Mouse (Mus musculus): ENCODE data around the gene Map3k1. TPM values are rescaled to one million over a fixed set of nuclear protein-coding genes. Genes with fewer than 3 reads are reported as not detected.

Map3k1 gene
- polyA plus RNA-seq, 1 experiment, result 22.2 TPM

DNA sequence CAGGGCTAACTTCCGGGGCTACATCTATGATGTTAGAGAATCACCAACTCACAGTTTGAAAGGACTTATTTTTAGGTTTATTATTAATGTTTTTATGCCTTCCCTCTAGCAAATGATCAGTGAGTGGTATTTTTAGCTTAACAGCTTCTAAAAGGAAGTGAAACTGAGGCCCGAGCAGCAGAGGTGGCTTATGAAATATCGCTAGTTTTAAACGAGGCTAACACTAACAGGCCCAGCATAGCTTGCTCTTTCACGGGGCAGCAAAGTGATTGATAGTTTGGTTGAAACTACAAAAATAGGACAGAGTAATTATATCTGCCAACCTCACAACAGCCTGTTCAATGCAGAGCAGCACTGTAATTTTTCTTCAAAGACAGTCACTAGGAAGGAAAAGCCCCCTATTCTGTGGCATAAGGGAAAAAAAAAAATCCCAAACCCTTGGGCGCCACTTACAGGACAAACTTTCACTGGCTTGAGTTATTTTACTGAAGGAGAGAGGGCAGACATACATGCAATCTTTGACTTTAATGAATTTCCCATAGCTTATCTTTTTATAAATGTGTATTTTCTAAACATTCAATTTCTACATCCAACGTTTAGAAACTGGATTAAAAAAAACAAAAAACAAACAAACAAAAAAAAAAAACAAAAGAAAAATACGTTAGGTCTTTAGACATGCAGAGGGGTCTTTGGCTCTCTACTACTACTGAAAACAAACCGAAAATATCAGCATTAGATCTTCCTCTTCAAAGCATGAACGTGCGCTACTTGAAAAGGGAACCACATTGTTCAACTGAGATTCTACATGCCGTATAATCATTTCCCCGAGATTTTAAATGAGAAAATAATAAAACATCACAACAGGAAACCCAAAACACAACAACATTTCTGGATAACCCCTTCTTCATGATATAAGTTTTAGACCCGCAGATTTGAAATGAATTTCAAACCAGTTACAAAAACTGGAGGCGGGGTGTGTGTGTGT, 2.8 kb downstream of the Map3k1 start:
- WGBS, result 13% methylated on average over 15 of the region's 15 CpGs
- H3K4me3 ChIP-seq (replicated peaks; ENCODE audit: extremely low read depth, low read depth, low read length), result no peak overlapping the region
- TF ChIP-seq CTCF (IDR thresholded peaks at IDR 0.05; ENCODE audit: insufficient read depth, low read length) (no peak), POLR2A (IDR thresholded peaks at IDR 0.05; ENCODE audit: borderline replicate concordance, extremely low read depth, low read depth, low read length) (no peak)
- peaks cover 24% of the 10 kb centered on the region for H3K4me1 ChIP-seq (ENCODE audit: control insufficient read depth, insufficient read depth, low read length)
- no peak for DNase-seq

DNA sequence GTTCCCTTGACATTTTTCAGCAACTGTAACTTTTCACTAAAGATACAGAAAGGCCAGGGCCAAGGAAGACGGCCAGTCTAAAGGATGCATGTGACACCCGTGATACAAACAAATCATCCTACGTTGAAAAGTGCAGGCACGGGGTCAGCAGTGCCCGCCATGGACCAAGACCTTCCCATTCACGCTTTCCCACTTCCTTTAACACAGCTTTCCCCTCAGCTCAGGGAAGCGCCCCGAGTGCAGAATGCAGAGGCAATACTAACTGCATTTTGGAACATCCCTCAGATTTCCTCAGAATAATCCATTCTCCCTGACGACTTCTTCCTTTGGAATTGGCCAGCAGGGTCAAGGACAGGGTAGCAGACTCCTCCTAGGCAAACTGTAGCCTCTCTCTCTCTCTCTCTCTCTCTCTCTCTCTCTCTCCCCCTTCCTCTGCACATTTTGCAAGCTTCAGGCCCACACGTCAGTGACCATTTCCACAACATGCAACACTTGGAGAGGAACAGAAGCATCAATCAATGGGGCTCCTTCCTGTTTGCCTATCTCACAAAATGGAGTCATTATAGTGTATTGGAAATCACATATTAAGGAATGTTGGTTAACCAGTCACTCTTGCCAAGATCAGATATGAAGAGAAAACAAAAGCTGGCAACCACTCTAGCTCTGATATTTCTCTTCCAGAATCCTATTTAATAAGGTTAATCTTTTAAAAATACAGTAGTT, 3.7 kb downstream of the Map3k1 start:
- Histone ChIP-seq H3K4me3 (replicated peaks; ENCODE audit: extremely low read depth, low read depth, low read length) (peak overlapping the region; percentile 24), H3K4me1 (ENCODE audit: control insufficient read depth, insufficient read depth, low read length) (peaks cover 27% of the 10 kb centered on the region)
- no peak for DNase-seq
- WGBS, result 20% methylated on average over 10 of the region's 10 CpGs
- TF ChIP-seq POLR2A (IDR thresholded peaks at IDR 0.05; ENCODE audit: borderline replicate concordance, extremely low read depth, low read depth, low read length) (no peak), CTCF (IDR thresholded peaks at IDR 0.05; ENCODE audit: insufficient read depth, low read length) (no peak)

DNA sequence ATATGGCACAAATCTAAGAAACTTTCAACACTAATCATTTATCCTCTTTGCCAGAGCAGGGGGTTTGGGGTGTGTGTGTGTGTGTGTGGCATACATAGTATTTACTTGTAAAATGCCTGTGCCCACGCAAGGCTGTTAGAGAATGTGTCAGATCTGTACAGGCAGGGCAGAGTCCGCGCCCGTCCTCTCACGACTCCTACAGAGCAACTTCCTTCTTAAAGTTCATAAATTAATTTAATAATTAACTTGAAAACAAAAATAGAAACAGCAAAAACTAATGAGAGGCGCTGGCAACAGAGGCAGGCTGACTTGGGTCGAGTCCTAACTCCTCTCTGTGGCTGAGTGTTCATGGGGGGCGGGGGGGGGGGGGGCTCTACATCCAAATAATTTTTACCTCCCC, 4.6 kb downstream of the Map3k1 start:
- DNase-seq, result no peak
- 38% methylated on average over 8 of the region's 8 CpGs for WGBS
- Histone ChIP-seq H3K4me3 (replicated peaks; ENCODE audit: extremely low read depth, low read depth, low read length) (no peak overlapping the region), H3K4me1 (ENCODE audit: control insufficient read depth, insufficient read depth, low read length) (peaks cover 27% of the 10 kb centered on the region)
- TF ChIP-seq POLR2A (IDR thresholded peaks at IDR 0.05; ENCODE audit: borderline replicate concordance, extremely low read depth, low read depth, low read length) (no peak), CTCF (IDR thresholded peaks at IDR 0.05; ENCODE audit: insufficient read depth, low read length) (no peak)

DNA sequence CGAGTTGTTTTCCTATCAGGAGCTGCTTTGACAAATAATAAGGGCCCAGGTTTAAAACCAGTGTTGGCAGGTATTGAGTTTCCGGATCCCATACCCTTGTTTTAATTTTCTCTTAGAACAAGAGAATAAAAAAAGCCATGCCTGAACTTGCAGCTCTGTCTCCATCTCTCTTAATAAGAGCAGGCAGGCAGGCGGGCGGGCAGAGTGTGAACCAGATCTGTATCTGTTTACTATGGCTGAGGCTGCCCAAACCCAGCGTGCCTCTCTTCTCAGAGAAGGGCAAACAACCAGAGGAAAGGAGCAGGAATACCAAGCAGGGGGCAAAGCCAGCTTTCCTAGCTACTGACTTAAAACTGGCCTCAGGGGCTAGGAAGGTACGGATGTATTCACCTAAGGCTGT, 5.3 kb downstream of the Map3k1 start:
- Histone ChIP-seq H3K4me3 (replicated peaks; ENCODE audit: extremely low read depth, low read depth, low read length) (no peak overlapping the region), H3K4me1 (ENCODE audit: control insufficient read depth, insufficient read depth, low read length) (peaks cover 31% of the 10 kb centered on the region)
- WGBS, result 42% methylated on average over 6 of the region's 6 CpGs
- DNase-seq, result no peak
- TF ChIP-seq POLR2A (IDR thresholded peaks at IDR 0.05; ENCODE audit: borderline replicate concordance, extremely low read depth, low read depth, low read length) (no peak), CTCF (IDR thresholded peaks at IDR 0.05; ENCODE audit: insufficient read depth, low read length) (no peak)

DNA sequence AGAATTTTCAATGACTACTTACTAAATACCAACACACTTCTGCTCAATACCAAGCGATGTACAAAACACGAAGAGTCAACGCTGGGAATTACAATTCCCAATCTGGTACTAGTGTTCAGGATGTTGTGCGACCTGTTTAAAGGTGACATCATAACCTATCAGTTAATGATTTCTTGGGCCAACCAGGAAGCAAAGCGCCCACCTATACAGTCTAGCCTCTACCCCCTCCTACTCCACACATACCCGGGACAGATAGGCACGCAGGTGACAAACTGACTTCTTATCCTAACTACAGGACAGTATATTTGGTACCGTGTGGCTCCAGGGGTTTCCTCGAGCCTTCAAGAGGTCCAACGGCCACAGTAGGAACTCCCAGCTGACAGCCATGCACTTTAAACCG, 5.9 kb downstream of the Map3k1 start:
- WGBS, result 66% methylated on average over 11 of the region's 11 CpGs
- H3K4me3 ChIP-seq (replicated peaks; ENCODE audit: extremely low read depth, low read depth, low read length), result no peak overlapping the region
- no peak for TF ChIP-seq CTCF (IDR thresholded peaks at IDR 0.05; ENCODE audit: insufficient read depth, low read length)
- TF ChIP-seq POLR2A (IDR thresholded peaks at IDR 0.05; ENCODE audit: borderline replicate concordance, extremely low read depth, low read depth, low read length), result no peak
- DNase-seq, result no peak
- peaks cover 37% of the 10 kb centered on the region for H3K4me1 ChIP-seq (ENCODE audit: control insufficient read depth, insufficient read depth, low read length)

DNA sequence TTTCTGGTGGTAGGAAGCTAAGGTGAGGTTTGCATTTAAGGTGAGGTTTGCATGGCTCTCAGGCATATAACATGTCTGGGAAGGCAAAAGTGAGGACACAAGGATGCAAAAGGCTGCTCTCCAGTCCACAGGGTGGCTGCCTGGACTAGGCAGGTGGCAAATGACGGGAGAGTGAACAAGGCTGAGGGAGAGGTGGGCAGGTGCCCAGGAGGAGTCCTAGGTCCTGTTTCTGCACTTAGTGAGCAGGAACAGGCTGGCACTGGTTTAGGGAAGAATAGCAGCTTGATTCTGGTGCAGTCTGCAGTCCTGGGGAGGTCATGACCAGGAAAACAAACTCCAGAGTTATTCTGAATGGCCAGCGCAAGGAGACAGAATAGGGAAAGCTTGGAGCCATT, 6.5 kb downstream of the Map3k1 start:
- DNase-seq, result no peak
- 63% methylated on average over 2 of the region's 2 CpGs for WGBS
- Histone ChIP-seq H3K4me3 (replicated peaks; ENCODE audit: extremely low read depth, low read depth, low read length) (no peak overlapping the region), H3K4me1 (ENCODE audit: control insufficient read depth, insufficient read depth, low read length) (peaks cover 44% of the 10 kb centered on the region)
- TF ChIP-seq CTCF (IDR thresholded peaks at IDR 0.05; ENCODE audit: insufficient read depth, low read length) (no peak), POLR2A (IDR thresholded peaks at IDR 0.05; ENCODE audit: borderline replicate concordance, extremely low read depth, low read depth, low read length) (no peak)

DNA sequence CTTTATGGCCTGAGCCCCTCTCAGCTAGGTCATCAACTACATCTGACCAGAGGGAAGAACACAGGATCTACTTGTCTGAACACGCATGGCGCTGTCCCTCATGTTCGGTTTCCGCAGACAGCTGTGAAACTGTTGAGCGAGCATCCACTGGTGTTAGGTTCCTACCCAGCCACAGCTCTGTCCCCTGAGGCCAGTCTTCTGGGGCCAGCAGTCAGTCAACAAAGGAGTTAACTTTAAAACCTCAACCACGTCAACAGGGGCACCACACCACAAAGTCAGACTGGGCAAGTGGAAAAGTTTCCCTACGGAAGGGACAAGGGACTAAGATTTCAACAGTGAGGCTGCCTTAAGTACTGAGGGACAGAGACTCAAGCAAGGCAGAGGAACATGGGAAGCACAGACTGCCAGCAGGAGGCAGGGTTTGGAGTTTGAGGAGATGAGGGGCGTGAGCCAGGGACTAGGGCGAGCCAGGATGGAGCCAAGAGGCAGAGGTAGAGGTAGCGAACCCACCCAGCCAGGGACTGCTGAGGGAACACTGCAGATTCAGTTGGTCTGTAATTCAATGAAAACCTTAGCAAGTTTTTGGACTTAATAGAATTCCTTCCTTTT, 7.0 kb downstream of the Map3k1 start:
- DNase-seq, result no peak
- 65% methylated on average over 10 of the region's 10 CpGs for WGBS
- Histone ChIP-seq H3K4me1 (ENCODE audit: control insufficient read depth, insufficient read depth, low read length) (peaks cover 46% of the 10 kb centered on the region), H3K4me3 (replicated peaks; ENCODE audit: extremely low read depth, low read depth, low read length) (no peak overlapping the region)
- TF ChIP-seq POLR2A (IDR thresholded peaks at IDR 0.05; ENCODE audit: borderline replicate concordance, extremely low read depth, low read depth, low read length) (no peak), CTCF (IDR thresholded peaks at IDR 0.05; ENCODE audit: insufficient read depth, low read length) (no peak)

DNA sequence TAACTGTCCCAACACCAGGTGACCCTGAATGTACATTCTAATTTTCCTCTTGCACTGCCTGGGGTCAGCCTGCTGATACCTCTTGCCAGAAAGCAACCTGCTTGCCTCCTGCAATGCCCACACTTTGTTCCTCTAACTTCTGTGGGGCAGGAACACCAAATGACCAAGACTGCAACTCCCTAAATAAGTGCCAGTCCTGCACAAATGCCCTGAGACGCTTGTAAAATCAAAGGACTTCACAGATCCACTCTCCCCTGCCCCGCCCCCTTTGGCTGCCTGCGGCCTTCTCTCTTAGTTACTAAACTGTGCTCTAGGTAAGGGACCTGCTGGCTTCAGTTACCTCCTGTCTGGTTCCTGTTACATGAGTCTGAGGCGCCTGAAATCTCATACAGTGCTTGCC, 7.9 kb downstream of the Map3k1 start:
- no peak for DNase-seq
- TF ChIP-seq POLR2A (IDR thresholded peaks at IDR 0.05; ENCODE audit: borderline replicate concordance, extremely low read depth, low read depth, low read length), result no peak
- no peak for TF ChIP-seq CTCF (IDR thresholded peaks at IDR 0.05; ENCODE audit: insufficient read depth, low read length)
- 49% methylated on average over 4 of the region's 4 CpGs for WGBS
- Histone ChIP-seq H3K4me3 (replicated peaks; ENCODE audit: extremely low read depth, low read depth, low read length) (no peak overlapping the region), H3K4me1 (ENCODE audit: control insufficient read depth, insufficient read depth, low read length) (peaks cover 54% of the 10 kb centered on the region)

DNA sequence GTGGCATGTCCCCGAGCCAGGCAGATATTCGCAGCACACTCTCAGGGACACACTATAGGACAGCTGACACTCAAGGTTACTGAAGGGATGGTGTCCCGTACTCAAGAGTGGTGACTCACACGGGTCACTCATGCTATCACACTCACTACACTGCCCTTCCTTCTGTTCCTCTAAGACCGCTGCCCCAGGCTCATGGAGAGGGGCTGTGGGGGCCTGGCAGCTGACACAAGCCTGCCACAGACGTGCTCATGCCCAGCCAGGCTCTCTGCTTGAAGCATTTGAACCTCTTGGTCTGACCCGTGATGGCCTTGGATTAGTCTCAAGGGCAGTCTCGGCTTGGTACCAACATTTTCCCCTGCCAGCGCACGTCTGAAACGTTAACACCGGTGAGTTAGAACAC, 10.7 kb downstream of the Map3k1 start:
- H3K4me1 ChIP-seq (ENCODE audit: control insufficient read depth, insufficient read depth, low read length), result peaks cover 49% of the 10 kb centered on the region
- WGBS, result 37% methylated on average over 12 of the region's 12 CpGs
- no peak overlapping the region for H3K4me3 ChIP-seq (replicated peaks; ENCODE audit: extremely low read depth, low read depth, low read length)
- DNase-seq, result peak; percentile 37
- TF ChIP-seq CTCF (IDR thresholded peaks at IDR 0.05; ENCODE audit: insufficient read depth, low read length) (no peak), POLR2A (IDR thresholded peaks at IDR 0.05; ENCODE audit: borderline replicate concordance, extremely low read depth, low read depth, low read length) (no peak)
